Mouse (Mus musculus) CD4-positive naive resting alpha-beta T cell, adult 76 days (primary cell): ENCODE results near the gene Hoxd13. TPM values are rescaled to one million over a fixed set of nuclear protein-coding genes. Genes with fewer than 3 reads are reported as not detected.

Source experiments
- total RNA-seq: library from RNA; stranded (reverse); gene quantifications from one replicate; pipeline ENCODE4 v1.2.4, GENCODE M21; 2023

Gene Hoxd13
- total RNA-seq = not detected

DNA sequence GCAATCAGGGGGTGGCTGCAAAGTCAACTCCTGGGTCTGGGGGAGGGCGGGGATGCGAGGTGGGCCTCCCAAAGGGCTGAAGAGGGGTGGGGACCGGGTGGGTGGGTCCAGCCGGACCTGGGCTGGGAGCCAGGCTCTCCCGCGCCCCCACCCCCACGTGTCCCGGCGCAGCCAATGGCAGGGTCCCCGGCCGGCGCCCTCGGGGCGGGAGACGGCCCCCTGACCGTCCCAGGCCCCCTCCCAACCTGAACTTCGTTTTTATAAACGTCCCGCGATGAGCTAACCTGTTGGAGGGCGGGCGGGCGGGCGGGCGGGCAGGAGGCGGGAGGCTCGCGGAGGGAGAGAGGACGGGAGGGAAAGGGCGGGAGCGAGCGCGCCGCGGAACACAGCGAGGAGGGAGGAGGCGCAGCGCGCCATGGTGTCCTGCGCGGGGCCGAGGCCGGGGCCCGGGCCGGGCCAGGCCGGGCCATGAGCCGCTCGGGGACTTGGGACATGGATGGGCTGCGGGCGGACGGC is at the start of gene Hoxd13:
Gene Hoxd13 (plus strand): TSS at position 469 of the 516 bp plus-strand sequence.

DNA sequence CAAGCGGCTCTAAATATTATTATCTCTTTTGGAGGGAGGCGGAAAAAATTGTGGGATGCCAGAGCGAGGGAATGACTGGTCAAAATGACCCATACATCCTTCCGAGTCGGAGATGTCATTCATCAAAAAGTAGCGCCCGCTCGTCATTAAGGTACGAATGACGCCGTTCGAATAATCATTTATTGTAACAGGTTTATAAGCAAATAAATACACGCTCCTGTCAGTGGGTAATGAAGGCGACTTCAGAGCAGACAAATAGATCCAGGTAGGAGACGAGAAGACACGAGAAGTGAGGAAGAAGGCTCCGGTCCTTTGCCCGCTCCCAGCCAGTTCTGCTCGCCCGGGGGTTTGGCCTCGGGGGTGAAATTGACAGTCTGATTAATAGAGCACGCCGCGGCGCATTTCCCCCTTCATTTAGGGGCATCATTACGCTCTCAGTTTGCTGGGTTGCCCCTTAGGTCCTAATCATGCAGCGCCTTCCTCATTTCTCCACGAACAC is 8.6 kb upstream of the Hoxd13 start, which contains the start of gene Evx2:
Gene Evx2 (minus strand): TSS at position 51 of the 499 bp plus-strand sequence.

DNA sequence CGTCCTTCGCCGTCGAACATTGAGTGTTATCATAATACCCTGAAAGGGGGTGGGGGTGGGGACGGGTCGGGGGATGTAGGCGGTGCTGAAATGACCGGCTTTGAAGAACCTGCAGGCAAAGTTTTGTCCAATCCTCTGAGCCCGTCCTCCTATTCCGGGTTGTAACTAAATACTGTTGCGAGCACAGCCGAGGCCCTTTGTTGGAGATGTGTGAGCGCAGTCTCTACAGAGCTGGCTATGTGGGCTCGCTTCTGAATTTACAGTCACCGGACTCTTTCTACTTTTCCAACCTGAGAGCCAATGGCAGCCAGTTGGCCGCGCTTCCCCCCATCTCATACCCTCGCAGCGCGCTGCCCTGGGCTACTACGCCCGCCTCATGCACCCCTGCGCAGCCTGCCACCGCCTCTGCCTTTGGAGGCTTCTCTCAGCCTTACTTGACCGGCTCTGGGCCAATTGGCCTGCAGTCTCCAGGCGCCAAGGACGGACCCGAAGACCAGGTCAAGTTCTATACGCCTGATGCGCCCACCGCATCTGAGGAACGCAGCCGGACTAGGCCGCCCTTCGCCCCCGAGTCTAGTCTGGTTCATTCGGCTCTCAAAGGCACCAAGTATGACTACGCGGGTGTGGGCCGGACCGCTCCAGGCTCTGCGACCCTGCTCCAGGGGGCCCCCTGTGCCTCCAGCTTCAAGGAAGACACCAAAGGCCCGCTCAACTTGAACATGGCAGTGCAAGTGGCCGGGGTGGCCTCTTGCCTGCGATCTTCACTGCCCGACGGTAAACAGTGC is 7.0 kb downstream of the Hoxd13 start, which contains the start of gene Hoxd12:
Gene Hoxd12 (plus strand): TSS at position 133 of the 785 bp plus-strand sequence.

DNA sequence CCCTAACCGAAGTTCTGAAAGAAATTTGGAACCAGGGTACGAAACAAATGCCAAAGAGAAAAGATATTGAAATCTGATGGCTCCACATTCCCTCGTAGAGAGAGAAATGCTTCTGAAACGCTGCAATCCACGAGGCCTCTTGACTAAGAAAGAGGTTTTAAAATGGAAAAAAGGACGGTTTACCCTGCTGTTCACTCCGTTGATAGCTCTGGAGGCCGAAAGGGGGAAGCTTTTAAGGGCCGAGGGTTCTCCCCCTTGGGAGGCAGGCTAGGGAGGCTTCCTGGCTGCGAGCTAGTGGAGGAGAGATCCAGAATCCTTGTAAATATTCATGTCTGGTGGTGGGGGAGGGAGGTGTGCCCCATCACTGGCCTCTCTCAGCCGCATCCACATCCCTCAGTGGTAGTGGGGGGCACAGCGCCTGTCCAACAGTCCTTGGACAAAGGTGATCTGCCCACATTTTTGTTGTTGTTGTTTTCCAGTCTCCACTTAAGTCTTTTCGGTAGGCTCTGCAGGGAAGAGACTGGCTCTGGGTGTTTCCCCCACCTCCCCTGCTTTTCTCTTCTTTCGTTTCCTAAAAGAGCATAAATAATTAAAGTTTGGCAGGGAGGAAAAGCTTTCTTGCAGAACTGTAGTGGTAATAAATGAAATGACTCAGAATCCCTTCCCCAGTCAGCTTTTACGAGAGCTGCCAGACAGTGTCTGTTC is 10.9 kb downstream of the Hoxd13 start, which contains the start of gene Hoxd11:
Gene Hoxd11 (plus strand): TSS at position 667 of the 705 bp plus-strand sequence.

DNA sequence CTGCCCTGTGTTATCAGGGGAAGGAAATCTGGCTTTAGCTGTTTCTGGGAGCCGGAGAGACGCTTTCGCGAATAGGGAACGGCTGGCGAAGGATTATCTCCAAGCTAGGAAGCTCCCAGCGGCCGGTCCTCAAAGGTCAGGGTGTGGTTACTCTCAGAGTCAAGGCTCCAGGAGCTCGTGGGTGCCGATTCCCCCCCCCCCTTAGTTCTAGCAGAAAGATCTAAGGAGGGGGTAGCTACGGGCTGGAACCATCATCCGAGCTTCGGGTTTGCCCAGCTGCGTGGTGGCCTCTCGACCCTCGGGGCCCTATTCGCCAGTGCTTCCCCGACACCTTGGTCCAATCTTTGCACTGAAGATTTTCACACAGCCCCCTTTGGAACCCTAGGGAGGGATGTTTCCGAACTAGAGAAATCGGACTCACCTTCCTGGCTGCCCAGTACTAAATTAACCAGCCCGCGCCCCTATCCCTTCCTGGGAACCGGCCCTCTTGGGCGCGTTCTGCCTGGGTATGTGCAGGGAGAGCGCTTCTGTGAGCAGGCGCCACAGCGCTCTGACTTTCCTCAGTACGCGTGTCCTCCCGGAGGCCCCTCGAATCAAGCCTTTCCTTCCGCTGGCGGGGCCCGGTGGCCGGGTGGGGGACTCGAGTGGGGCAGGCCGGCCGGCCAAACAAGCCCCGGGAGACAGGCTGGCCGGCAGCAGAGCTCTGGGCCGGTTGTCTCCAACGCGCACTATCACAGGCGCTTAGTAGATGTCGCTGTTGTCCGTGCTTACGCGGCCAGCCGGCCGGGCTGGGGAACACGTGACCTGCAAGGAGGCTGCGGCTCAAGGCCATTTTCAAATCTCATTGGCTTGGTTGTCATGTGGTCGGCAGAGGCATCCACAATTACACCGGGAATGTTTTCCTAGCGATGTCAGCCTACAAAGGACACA is 23.2 kb downstream of the Hoxd13 start, which contains the start of gene Hoxd10:
Gene Hoxd10 (plus strand): TSS at position 903 of the 930 bp plus-strand sequence.

DNA sequence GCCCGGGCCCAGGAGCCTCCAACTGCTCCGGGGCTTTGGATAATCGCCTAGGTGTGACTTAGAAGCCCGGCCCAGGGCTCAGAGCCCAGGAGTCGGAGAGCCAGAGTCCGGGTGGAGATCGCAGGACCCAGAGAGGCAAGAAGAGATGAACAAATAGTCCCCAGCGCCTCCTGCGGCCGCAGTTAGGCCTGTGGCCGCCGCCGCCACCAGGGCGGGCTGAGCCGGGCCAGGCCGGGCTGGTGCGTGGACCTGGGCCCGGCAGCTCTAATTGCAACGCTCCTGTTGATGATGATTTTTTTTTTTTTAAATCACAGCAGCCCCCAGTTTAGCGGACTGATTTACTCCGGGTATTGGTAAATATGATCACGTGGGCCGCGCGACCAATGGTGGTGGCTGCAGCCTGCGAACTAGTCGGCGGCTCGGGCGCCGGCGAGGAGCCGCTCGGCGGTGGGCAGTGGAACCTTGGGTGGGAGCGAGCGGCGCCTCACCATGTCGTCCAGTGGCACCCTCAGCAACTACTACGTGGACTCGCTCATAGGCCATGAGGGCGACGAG is 29.5 kb downstream of the Hoxd13 start, which contains the start of gene Hoxd9:
Gene Hoxd9 (plus strand): TSS at position 161 of the 555 bp plus-strand sequence.

DNA sequence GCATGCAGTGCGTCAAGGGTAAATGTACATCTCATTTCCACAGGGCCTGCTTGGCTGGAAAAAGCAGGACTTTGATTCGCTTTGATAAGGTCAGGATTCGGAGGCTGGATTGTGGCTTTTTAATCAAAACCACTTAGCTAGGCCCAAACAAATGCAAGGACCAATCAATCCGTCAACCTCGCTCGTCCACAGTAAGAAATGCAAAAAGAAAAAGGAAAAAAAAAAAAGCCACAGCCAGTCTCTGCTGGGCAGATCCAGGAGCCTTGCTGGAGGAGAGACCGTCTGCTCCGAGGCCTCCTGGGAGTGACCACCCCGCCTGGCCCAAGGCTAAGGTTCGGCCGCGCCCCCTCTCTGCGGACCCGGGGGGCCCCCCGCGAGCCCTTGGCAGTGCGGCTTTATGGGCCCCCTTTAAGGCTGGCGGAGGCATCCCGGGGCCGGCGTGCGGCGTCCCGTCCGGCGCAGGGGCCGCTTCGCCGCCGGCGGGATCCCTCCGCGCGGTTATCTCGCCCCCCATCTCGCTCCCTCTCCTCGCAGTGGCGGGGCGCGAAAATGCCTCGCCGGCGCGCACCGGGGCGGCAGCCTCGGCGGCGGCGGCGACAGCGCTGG is 36.4 kb downstream of the Hoxd13 start, which contains the start of gene Hoxd8:
Gene Hoxd8 (plus strand): TSS at position 223 of the 606 bp plus-strand sequence.

DNA sequence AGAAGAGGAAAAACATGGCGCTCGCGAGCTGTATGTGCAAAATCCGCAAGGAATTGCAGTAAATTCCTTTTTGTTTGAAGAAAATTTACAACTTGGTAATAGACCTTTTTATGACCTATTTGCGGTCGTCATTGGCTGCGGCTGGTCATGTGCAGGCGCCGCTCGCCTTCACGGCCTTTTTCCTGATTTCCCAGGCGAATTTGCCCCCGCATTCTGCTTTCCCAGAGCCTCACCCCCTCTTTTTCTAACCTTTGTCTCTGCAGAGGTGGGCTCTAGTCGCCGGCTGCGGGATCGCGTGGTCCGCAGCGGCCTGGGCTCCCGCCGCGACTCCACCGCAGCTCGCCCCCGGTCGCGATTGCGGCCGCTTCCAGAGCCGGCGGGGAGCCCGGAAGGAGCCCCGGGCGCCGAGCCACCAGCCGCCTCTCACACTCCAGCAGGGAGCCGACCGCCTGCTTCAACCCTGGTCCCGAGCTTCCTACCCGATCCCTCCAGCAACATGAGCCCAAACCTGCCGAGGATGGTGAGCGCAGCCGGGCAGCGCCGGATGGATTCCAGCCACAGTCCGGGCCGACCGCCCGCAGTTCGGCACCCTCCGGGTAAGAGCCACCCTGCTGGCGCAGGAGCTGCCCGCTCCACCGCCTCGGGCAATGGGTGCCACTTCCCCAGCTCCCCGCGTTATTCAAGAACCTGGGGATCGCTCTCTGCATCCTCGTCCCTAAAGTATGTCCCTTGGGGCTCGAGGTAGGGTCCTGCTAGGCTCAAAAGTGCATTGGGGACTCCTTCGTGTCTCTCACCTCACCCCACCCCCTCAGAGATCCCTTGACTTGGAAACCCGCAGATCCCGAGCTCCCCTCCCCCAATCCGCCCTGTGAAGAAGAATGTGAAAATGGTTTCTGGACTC is 43.9 kb downstream of the Hoxd13 start, which contains the start of the genes Hoxd3 and Hoxd4:
Gene Hoxd3 (plus strand): TSS at position 207 of the 901 bp plus-strand sequence.
Gene Hoxd4 (plus strand): TSS at position 209 of the 901 bp plus-strand sequence.

Other genes with a start within 250 kb of the Hoxd13 start
- gene Lnpk, start 88.9 kb upstream of the Hoxd13 start, total RNA-seq = 35.0 TPM
- not detected for gene Evx2, start 8.8 kb upstream of the Hoxd13 start, total RNA-seq
- gene Hoxd12, start 6.7 kb downstream of the Hoxd13 start, total RNA-seq = not detected
- not detected for gene Hoxd11, start 11.2 kb downstream of the Hoxd13 start, total RNA-seq
- gene Hoxd10, start 23.6 kb downstream of the Hoxd13 start, total RNA-seq = not detected
- gene Hoxd9, start 29.4 kb downstream of the Hoxd13 start, total RNA-seq = not detected
- gene Hoxd8, start 36.3 kb downstream of the Hoxd13 start, total RNA-seq = not detected
- not detected for gene Hoxd3, start 43.6 kb downstream of the Hoxd13 start, total RNA-seq
- gene Hoxd4, start 43.6 kb downstream of the Hoxd13 start, total RNA-seq = not detected
- gene Gm28230, start 58.4 kb downstream of the Hoxd13 start, total RNA-seq = not detected
- not detected for gene Hoxd1, start 94.7 kb downstream of the Hoxd13 start, total RNA-seq
- gene Mtx2, start 157.5 kb downstream of the Hoxd13 start, total RNA-seq = 18.6 TPM